Mouse (Mus musculus) inflammation-experienced regulatory T-cells, adult 6 months (primary cell): ENCODE results near the gene Hectd1. TPM values are rescaled to one million over a fixed set of nuclear protein-coding genes. Genes with fewer than 3 reads are reported as not detected.

Experiments used
- ATAC-seq: one replicate; pipeline ENCODE4 v1.8.0; 2017
- polyA plus RNA-seq, 3 experiments: library from polyadenylated mRNA; unstranded; fragments of 100-300 nt; shearing (Covaris generic); gene quantifications; one replicate each; pipeline ENCODE4 v1.2.1; 2017

Gene Hectd1
- polyA plus RNA-seq, 3 experiments from 2014 or later: 58.9 to 78.1 (median 63.5) TPM

- ATAC-seq: peak; percentile 2
Observed at GRCm38 (mm10) chr12:51843576-51844520, 14.5 kb upstream of the Hectd1 start.

GRCm38 (mm10) chr12:51842081-51842864, 12.9 kb upstream of the Hectd1 start:
- no peak for ATAC-seq

GRCm38 (mm10) chr12:51839856-51840255, 10.5 kb upstream of the Hectd1 start:
- ATAC-seq: no peak

- no peak for ATAC-seq
Observed at GRCm38 (mm10) chr12:51835219-51835618, 5.9 kb upstream of the Hectd1 start.

GRCm38 (mm10) chr12:51831931-51832330, 2.6 kb upstream of the Hectd1 start:
- no peak for ATAC-seq

GRCm38 (mm10) chr12:51831296-51831695, 2.0 kb upstream of the Hectd1 start:
- no peak for ATAC-seq

- ATAC-seq: no peak
Observed at GRCm38 (mm10) chr12:51830671-51831070, 1.3 kb upstream of the Hectd1 start.

- peak; percentile 5 for ATAC-seq
Observed at GRCm38 (mm10) chr12:51830077-51830402, 704 bp upstream of the Hectd1 start.

- ATAC-seq: peak; percentile 68
Observed at GRCm38 (mm10) chr12:51828716-51829289, 533 bp downstream of the Hectd1 start.

GRCm38 (mm10) chr12:51827958-51828650, 1.2 kb downstream of the Hectd1 start:
- ATAC-seq: no peak

- ATAC-seq: no peak
Observed at GRCm38 (mm10) chr12:51825338-51825737, 4.0 kb downstream of the Hectd1 start.

- no peak for ATAC-seq
Observed at GRCm38 (mm10) chr12:51823311-51823710, 6.0 kb downstream of the Hectd1 start.

- ATAC-seq: no peak
Observed at GRCm38 (mm10) chr12:51822861-51823260, 6.5 kb downstream of the Hectd1 start.

GRCm38 (mm10) chr12:51822236-51822635, 7.1 kb downstream of the Hectd1 start:
- no peak for ATAC-seq

GRCm38 (mm10) chr12:51821256-51821655, 8.1 kb downstream of the Hectd1 start:
- peak; percentile 72 for ATAC-seq

GRCm38 (mm10) chr12:51819951-51820498, 9.3 kb downstream of the Hectd1 start:
- ATAC-seq: no peak

GRCm38 (mm10) chr12:51817815-51818613, 11.3 kb downstream of the Hectd1 start:
- no peak for ATAC-seq

GRCm38 (mm10) chr12:51811388-51812140, 17.8 kb downstream of the Hectd1 start:
- peak; percentile 32 for ATAC-seq

- ATAC-seq: no peak
Observed at GRCm38 (mm10) chr12:51810564-51810963, 18.8 kb downstream of the Hectd1 start.

GRCm38 (mm10) chr12:51784842-51785241, 44.5 kb downstream of the Hectd1 start:
- ATAC-seq: peak; percentile 65

GRCm38 (mm10) chr12:51768702-51769101, 60.6 kb downstream of the Hectd1 start:
- ATAC-seq: no peak
